Mouse (Mus musculus) neural tube, embryonic 14.5 days (tissue): Measurements from ENCODE around the gene Gfra1. TPM values are rescaled to one million over a fixed set of nuclear protein-coding genes. Genes with fewer than 3 reads are reported as not detected.

Source experiments
- ATAC-seq: fragments of 200-750 bp; cut with Nextera tagmentation; 2 replicates; pipeline ENCODE4 v1.8.0; 2017; ENCODE audit warnings: low read depth, mild to moderate bottlenecking, moderate TSS enrichment, moderate library complexity
- H3K27ac ChIP-seq: fragments of 300-500 bp; sonication (generic); 2 replicates; pipeline ENCODE4 v1.5.1; 2014; ENCODE audit warnings: low read depth, mild to moderate bottlenecking, control low read depth, low read length, moderate library complexity, mixed read lengths
- H3K27me3 ChIP-seq: fragments of 300-500 bp; sonication (generic); 2 replicates; pipeline ENCODE4 v1.6.1; 2014; ENCODE audit warnings: low read length; ENCODE audit not compliant: control insufficient read depth, insufficient read depth
- H3K36me3 ChIP-seq: fragments of 300-500 bp; sonication (generic); 2 replicates; pipeline ENCODE4 v1.6.1; 2014; ENCODE audit warnings: low read length, mixed read lengths; ENCODE audit not compliant: control insufficient read depth, insufficient read depth
- H3K4me1 ChIP-seq: fragments of 300-500 bp; sonication (generic); 2 replicates; pipeline ENCODE4 v1.6.1; 2014; ENCODE audit warnings: low read length; ENCODE audit not compliant: control insufficient read depth, insufficient read depth
- H3K4me2 ChIP-seq: fragments of 300-500 bp; sonication (generic); 2 replicates; pipeline ENCODE4 v1.6.1; 2014; ENCODE audit warnings: mild to moderate bottlenecking, low read depth, low read length, control low read depth
- H3K4me3 ChIP-seq: fragments of 300-500 bp; sonication (generic); 2 replicates; pipeline ENCODE4 v1.5.1; 2014; ENCODE audit warnings: low read depth, low read length, control low read depth, mixed read lengths
- H3K9ac ChIP-seq: fragments of 300-500 bp; sonication (generic); replicated peaks from 2 replicates; pipeline ENCODE4 v1.6.1; 2014; ENCODE audit warnings: low read depth, mild to moderate bottlenecking, control low read depth, low read length, mixed read lengths
- H3K9me3 ChIP-seq: fragments of 300-500 bp; sonication (generic); 2 replicates; pipeline ENCODE4 v1.6.1; 2016; ENCODE audit warnings: low read length; ENCODE audit not compliant: control insufficient read depth
- WGBS: fragments of 180-500 bp; shearing (Covaris S2); extraction: QIAGEN DNeasy Blood & Tissue Kit; methylation state at CpG from one replicate; pipeline ENCODE4 v1.1.7; 2014; 5-methylcytosine and 5-hydroxymethylcytosine counted together
- polyA plus RNA-seq: library from polyadenylated mRNA; unstranded; fragments of >200 nt; fragmentation: Nextera tagmentation; extraction: Ambion mirVana; gene quantifications from 2 replicates; pipeline ENCODE4 v1.2.1, GENCODE M21; 2014

Gfra1 gene
- polyA plus RNA-seq, 1 experiment from 2014 or later: 67.8 TPM

- Histone ChIP-seq H3K4me3 (no peak overlapping the region), H3K27me3 (no peaks in the 10 kb centered on the region), H3K9ac (no peak overlapping the region), H3K36me3 (no peaks in the 10 kb centered on the region), H3K4me2 (no peak overlapping the region), H3K27ac (no peak overlapping the region), H3K9me3 (no peaks in the 10 kb centered on the region), H3K4me1 (peaks cover 3% of the 10 kb centered on the region; the same call in 1 of the 2 replicates)
- no peak for ATAC-seq
Measured at GRCm38 (mm10) chr19:58414733-58415132, 41.0 kb downstream of the Gfra1 start.

GRCm38 (mm10) chr19:58413290-58413689 is 42.4 kb downstream of the Gfra1 start:
- no peaks in the 10 kb centered on the region for H3K36me3 ChIP-seq
- peaks cover 2% of the 10 kb centered on the region; the same call in 1 of the 2 replicates for H3K4me1 ChIP-seq
- ATAC-seq: no peak
- no peak overlapping the region for H3K27ac ChIP-seq
- H3K4me3 ChIP-seq: no peak overlapping the region
- H3K4me2 ChIP-seq: no peak overlapping the region; the same call in 1 of the 2 replicates
- no peaks in the 10 kb centered on the region for H3K27me3 ChIP-seq
- 27% methylated on average over 8 of the region's 8 CpGs for WGBS
- no peak overlapping the region for H3K9ac ChIP-seq
- H3K9me3 ChIP-seq: no peaks in the 10 kb centered on the region

GRCm38 (mm10) chr19:58412811-58413210 is 42.9 kb downstream of the Gfra1 start:
- no peaks in the 10 kb centered on the region for H3K9me3 ChIP-seq
- H3K27me3 ChIP-seq: no peaks in the 10 kb centered on the region
- no peak overlapping the region for H3K4me3 ChIP-seq
- no peak overlapping the region for H3K27ac ChIP-seq
- WGBS: 49% methylated on average over 2 of the region's 3 CpGs
- ATAC-seq: no peak
- no peak overlapping the region for H3K9ac ChIP-seq
- H3K36me3 ChIP-seq: no peaks in the 10 kb centered on the region
- H3K4me2 ChIP-seq: no peak overlapping the region
- peaks cover 2% of the 10 kb centered on the region; the same call in 1 of the 2 replicates for H3K4me1 ChIP-seq

- no peak overlapping the region for H3K4me3 ChIP-seq
- ATAC-seq: no peak
Measured at GRCm38 (mm10) chr19:58406726-58407125, 49.0 kb downstream of the Gfra1 start.

GRCm38 (mm10) chr19:58400224-58400623 is 55.5 kb downstream of the Gfra1 start:
- Histone ChIP-seq H3K4me3 (no peak overlapping the region), H3K36me3 (no peaks in the 10 kb centered on the region), H3K27me3 (no peaks in the 10 kb centered on the region), H3K4me2 (no peak overlapping the region), H3K9ac (no peak overlapping the region), H3K27ac (no peak overlapping the region), H3K9me3 (no peaks in the 10 kb centered on the region), H3K4me1 (peaks cover 17% of the 10 kb centered on the region; the same call in 1 of the 2 replicates)
- 93% methylated on average over 3 of the region's 3 CpGs for WGBS
- no peak for ATAC-seq

More at GRCm38 (mm10) chr19:58406726-58407125, 49.0 kb downstream of the Gfra1 start:
- no peak overlapping the region for H3K4me2 ChIP-seq
- H3K27ac ChIP-seq: no peak overlapping the region
- H3K36me3 ChIP-seq: no peaks in the 10 kb centered on the region
- H3K27me3 ChIP-seq: no peaks in the 10 kb centered on the region
- H3K9ac ChIP-seq: no peak overlapping the region
- 0 out of 2 replicates have a peak, but pooled peaks cover 3% of the 10 kb centered on the region for H3K4me1 ChIP-seq
- no peaks in the 10 kb centered on the region for H3K9me3 ChIP-seq

- no peak overlapping the region for H3K4me3 ChIP-seq
- no peak overlapping the region for H3K9ac ChIP-seq
- no peak overlapping the region for H3K4me2 ChIP-seq
- H3K9me3 ChIP-seq: no peaks in the 10 kb centered on the region
- 74% methylated on average over 6 of the region's 6 CpGs for WGBS
- no peaks in the 10 kb centered on the region for H3K27me3 ChIP-seq
- no peak overlapping the region for H3K27ac ChIP-seq
- no peaks in the 10 kb centered on the region for H3K36me3 ChIP-seq
- peaks cover 17% of the 10 kb centered on the region; the same call in 1 of the 2 replicates for H3K4me1 ChIP-seq
- ATAC-seq: no peak
Measured at GRCm38 (mm10) chr19:58399166-58399565, 56.5 kb downstream of the Gfra1 start.

GRCm38 (mm10) chr19:58396604-58396984 is 59.1 kb downstream of the Gfra1 start:
- 27% methylated on average over 4 of the region's 4 CpGs for WGBS
- Histone ChIP-seq H3K4me3 (no peak overlapping the region), H3K4me1 (peaks cover 14% of the 10 kb centered on the region; the same call in 1 of the 2 replicates), H3K36me3 (no peaks in the 10 kb centered on the region), H3K27me3 (no peaks in the 10 kb centered on the region), H3K9ac (no peak overlapping the region), H3K4me2 (no peak overlapping the region), H3K9me3 (no peaks in the 10 kb centered on the region), H3K27ac (peak overlapping the region; percentile 72; the same call in 1 of the 2 replicates)
- ATAC-seq: peak; percentile 84

GRCm38 (mm10) chr19:58395785-58396603 is 59.7 kb downstream of the Gfra1 start:
- Histone ChIP-seq H3K4me1 (peaks cover 10% of the 10 kb centered on the region; the same call in 1 of the 2 replicates), H3K4me2 (no peak overlapping the region; the same call in 1 of the 2 replicates), H3K36me3 (no peaks in the 10 kb centered on the region), H3K27ac (peak overlapping the region; percentile 72), H3K9ac (no peak overlapping the region), H3K9me3 (no peaks in the 10 kb centered on the region), H3K4me3 (no peak overlapping the region), H3K27me3 (no peaks in the 10 kb centered on the region)
- 47% methylated on average over 16 of the region's 16 CpGs for WGBS
- ATAC-seq: peak; percentile 45; the same call in 1 of the 2 replicates

- WGBS: 90% methylated on average over 7 of the region's 7 CpGs
- no peak overlapping the region for H3K27ac ChIP-seq
Measured at GRCm38 (mm10) chr19:58393121-58393520, 62.6 kb downstream of the Gfra1 start.

More at GRCm38 (mm10) chr19:58393121-58393520, 62.6 kb downstream of the Gfra1 start:
- H3K4me3 ChIP-seq: no peak overlapping the region
- H3K4me2 ChIP-seq: no peak overlapping the region
- no peak for ATAC-seq
- H3K36me3 ChIP-seq: no peaks in the 10 kb centered on the region
- no peaks in the 10 kb centered on the region for H3K27me3 ChIP-seq
- H3K9me3 ChIP-seq: no peaks in the 10 kb centered on the region
- no peak overlapping the region for H3K9ac ChIP-seq
- H3K4me1 ChIP-seq: peaks cover 9% of the 10 kb centered on the region; the same call in 1 of the 2 replicates
